Mouse (Mus musculus) gonadal fat pad, adult 2 months (tissue): Measurements from ENCODE around the gene Pop7. TPM values are rescaled to one million over a fixed set of nuclear protein-coding genes. Genes with fewer than 3 reads are reported as not detected.

ENCODE experiments used
- DNase-seq: peaks from one replicate; pipeline ENCODE4 v3.0.0-alpha.2; 2012; ENCODE audit warnings: low read depth
- polyA plus RNA-seq: library from polyadenylated mRNA; depleted of rRNA; stranded (reverse); fragments of >200 nt; gene quantifications from 2 replicates; pipeline ENCODE4 v1.2.3, GENCODE M21; 2012; rRNA removed

The Pop7 gene
- 40.5 and 48.9 TPM in 2 replicates for polyA plus RNA-seq

GRCm38 (mm10) chr5:137501709-137502666 lies at the start of gene Pop7:
TSS of gene Pop7 (minus strand) at chr5:137502518.
- peak; percentile 86 for DNase-seq

GRCm38 (mm10) chr5:137551119-137551518 lies 48.8 kb upstream of the Pop7 start:
- DNase-seq: no peak

- DNase-seq: no peak
Observed at GRCm38 (mm10) chr5:137549840-137550239, 47.5 kb upstream of the Pop7 start.

- DNase-seq: no peak
Observed at GRCm38 (mm10) chr5:137545596-137545995, 43.3 kb upstream of the Pop7 start.

- no peak for DNase-seq
Observed at GRCm38 (mm10) chr5:137544926-137545325, 42.6 kb upstream of the Pop7 start.

- DNase-seq: peak; percentile 38
Observed at GRCm38 (mm10) chr5:137541768-137542540, 39.6 kb upstream of the Pop7 start.

GRCm38 (mm10) chr5:137540991-137541390 lies 38.7 kb upstream of the Pop7 start:
- no peak for DNase-seq

- peak; percentile 26 for DNase-seq
Observed at GRCm38 (mm10) chr5:137539291-137539801, 37.0 kb upstream of the Pop7 start.

- no peak for DNase-seq
Observed at GRCm38 (mm10) chr5:137537461-137537860, 35.1 kb upstream of the Pop7 start.

- no peak for DNase-seq
Observed at GRCm38 (mm10) chr5:137535318-137535717, 33.0 kb upstream of the Pop7 start.

- DNase-seq: no peak
Observed at GRCm38 (mm10) chr5:137534762-137535161, 32.4 kb upstream of the Pop7 start.

GRCm38 (mm10) chr5:137533117-137533827 lies 31.0 kb upstream of the Pop7 start, which contains the start of the genes Epo and Gnb2:
TSS of gene Epo (minus strand) at chr5:137533242.
TSS of gene Gnb2 (minus strand) at chr5:137533510.
- peak; percentile 75 for DNase-seq

- no peak for DNase-seq
Observed at GRCm38 (mm10) chr5:137532808-137533116, 30.4 kb upstream of the Pop7 start.

- DNase-seq: no peak
Observed at GRCm38 (mm10) chr5:137532131-137532807, 30.0 kb upstream of the Pop7 start.

GRCm38 (mm10) chr5:137531414-137532130 lies 29.3 kb upstream of the Pop7 start:
- DNase-seq: no peak

GRCm38 (mm10) chr5:137530588-137531413 lies 28.5 kb upstream of the Pop7 start:
- DNase-seq: no peak

- DNase-seq: no peak
Observed at GRCm38 (mm10) chr5:137530075-137530474, 27.8 kb upstream of the Pop7 start.

- no peak for DNase-seq
Observed at GRCm38 (mm10) chr5:137529221-137529995, 27.1 kb upstream of the Pop7 start.
